Mouse (Mus musculus) bone marrow macrophage, adult 2 months (primary cell): ENCODE results near the gene Tmem131.

Source experiments
- CTCF ChIP-seq: IDR thresholded peaks from 2 replicates; pipeline ENCODE4 v1.5.1; 2012; ENCODE audit warnings: low read depth, mild to moderate bottlenecking, low read length, moderate library complexity
- POLR2A ChIP-seq: IDR thresholded peaks from 2 replicates; pipeline ENCODE4 v1.6.1; 2012; ENCODE audit warnings: mild to moderate bottlenecking, low read depth, low read length, borderline replicate concordance

DNA sequence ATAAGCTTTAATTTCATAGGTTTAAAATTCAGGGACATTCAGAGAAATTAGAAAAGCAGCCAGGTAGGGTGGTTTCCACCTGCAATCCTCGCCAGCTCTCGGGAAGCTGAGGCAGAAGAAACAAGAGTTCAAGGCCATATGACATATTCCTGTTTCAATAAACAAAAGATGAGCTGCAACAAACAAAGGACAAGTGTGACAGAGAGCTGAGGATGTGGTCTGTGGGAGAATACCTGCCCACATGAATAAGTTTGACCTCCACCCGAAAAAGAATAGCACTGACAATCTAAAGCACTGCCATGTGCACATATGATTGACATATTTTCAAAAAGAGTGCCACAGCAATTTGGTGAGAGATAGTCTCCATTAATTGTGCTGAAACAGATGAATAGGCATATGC is 31.9 kb downstream of the Tmem131 start:
- TF ChIP-seq CTCF = no peak
- no peak for TF ChIP-seq POLR2A
